Mouse (Mus musculus) splenic B cell, adult 2 months (primary cell): Measurements from ENCODE around the gene Slc2a4.
"Not testable (repeated sequence)": the region's sequence is repeated elsewhere in the genome, so short reads cannot be mapped to it uniquely, and the experiment has no call there.

Experiments
- DNase-seq: peaks from one replicate; pipeline ENCODE4 v3.0.0-alpha.2; 2011; ENCODE audit warnings: low read depth, low spot score
- H3K27me3 ChIP-seq: 2 replicates; pipeline ENCODE4 v1.6.1; 2012; ENCODE audit warnings: mild to moderate bottlenecking, low read length, moderate library complexity, mixed read lengths; ENCODE audit not compliant: control insufficient read depth, poor library complexity, insufficient read depth, severe bottlenecking
- H3K36me3 ChIP-seq: 2 replicates; pipeline ENCODE4 v1.6.1; 2012; ENCODE audit warnings: mild to moderate bottlenecking, low read length, moderate library complexity, mixed read lengths; ENCODE audit not compliant: control insufficient read depth, poor library complexity, insufficient read depth, severe bottlenecking

Gene Slc2a4

DNA sequence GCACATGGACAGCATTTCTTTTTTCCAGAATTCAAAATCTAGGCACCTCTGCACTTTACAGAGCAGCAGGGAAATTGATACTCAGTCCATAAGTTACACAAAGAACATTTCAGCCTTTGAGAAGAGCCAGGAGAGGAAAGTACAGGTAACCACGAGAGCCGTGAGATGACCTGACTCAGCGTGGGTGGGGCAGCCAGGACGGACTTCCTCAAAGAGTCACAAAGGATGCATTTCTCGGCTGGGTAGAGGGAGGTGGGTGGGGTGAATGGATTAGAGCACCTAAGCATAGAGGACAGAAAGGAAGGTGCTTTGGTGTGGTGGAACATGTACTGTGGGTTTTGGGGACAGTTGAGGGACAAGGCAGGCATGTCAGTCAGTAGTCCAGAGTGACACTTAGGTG is 13.9 kb upstream of the Slc2a4 start:
- peak; percentile 37 for DNase-seq
- H3K27me3 ChIP-seq, result no peaks in the 10 kb centered on the region; the same call in 1 of the 2 replicates
- no peaks in the 10 kb centered on the region for H3K36me3 ChIP-seq

DNA sequence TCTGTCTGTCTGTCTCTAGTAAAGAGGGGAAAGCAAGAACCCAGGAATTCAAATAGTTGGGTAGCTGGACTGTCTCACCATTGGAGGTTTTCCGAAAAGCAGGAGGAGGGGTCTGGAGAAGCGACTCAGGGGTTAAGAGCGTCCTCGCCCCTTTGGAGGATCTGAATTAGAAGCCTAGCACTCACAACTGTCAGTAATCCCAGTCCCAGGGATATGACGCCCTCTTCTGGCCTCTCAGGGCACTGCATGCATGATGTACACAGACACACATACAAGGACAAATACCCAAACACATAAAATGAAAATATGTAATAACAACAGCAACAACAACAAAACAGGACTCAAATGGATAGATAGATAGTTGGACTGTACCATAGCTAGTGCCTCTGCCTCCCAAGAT is 12.6 kb upstream of the Slc2a4 start:
- Histone ChIP-seq H3K27me3 (no peaks in the 10 kb centered on the region; the same call in 1 of the 2 replicates), H3K36me3 (no peaks in the 10 kb centered on the region)
- DNase-seq, result peak; percentile 39

DNA sequence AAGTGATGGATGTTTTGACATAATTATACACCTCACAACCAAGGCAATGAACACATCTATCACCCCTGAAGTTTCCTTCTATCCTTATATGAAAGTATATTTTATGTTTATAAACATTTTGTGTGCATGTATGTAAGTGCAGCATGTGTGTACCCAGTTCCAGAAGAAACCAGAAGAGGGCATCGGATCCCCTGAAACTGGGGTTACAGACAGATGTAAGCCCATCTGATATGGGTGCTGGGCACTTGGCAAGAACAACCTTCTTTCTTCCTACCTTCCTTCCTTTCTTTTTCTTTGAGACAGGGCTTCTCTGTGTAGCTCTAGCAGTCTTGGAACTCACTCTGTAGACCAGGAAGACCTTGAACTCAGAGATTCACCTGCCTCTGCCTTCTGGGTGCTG is 8.2 kb upstream of the Slc2a4 start:
- DNase-seq, result peak; percentile 48
- Histone ChIP-seq H3K36me3 (no peaks in the 10 kb centered on the region), H3K27me3 (no peaks in the 10 kb centered on the region)

DNA sequence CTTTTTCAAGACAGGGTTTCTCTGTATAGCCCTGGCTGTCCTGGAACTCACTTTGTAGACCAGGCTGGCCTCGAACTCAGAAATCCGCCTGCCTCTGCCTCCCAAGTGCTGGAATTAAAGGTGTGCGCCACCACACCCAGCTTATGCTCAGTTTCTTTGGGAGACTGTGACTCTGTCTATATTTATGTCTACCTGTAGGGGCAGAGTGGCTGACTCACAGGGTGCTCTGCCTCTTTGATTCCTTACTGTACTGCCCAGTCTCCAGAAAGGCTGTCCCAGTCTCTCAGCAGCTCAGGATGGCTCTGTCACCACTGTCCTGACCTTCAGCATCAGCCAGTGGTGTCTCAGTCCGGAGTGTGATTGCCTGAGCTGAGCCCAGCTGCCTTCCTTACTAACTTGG is 7.6 kb upstream of the Slc2a4 start:
- not testable (repeated sequence) for H3K27me3 ChIP-seq, H3K36me3 ChIP-seq, DNase-seq

DNA sequence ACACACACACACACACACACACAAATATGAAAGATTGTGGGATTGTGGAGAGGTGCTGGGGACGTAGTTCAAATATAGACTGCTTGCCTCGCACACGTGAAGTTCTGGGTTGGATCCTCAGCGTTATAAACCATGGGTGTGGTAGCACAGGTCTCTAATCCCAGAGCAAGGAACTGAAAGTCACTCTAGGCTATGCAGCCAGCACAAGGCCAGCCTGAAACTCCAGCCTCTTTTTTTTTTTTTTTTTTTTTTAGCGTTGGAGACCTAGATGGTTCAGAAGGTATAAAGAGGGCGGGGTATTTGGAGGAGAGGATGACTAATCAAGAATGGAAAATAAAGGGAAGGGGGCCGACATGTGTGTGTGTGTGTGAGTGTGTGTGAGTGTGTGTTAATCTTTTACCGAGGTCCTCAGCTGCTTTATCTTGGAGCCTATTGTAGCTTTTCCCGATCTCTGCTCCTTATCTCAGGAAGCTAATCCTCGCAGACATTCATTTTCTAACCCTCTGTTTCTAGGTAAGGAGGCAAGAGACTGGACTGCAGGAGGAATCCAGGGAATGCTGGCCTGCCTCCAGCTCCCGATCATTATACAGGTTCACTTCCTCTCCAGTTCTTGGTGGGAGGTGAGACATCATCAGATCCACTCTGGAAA is 5.4 kb upstream of the Slc2a4 start:
- DNase-seq, result no peak
- no peaks in the 10 kb centered on the region for H3K36me3 ChIP-seq
- no peaks in the 10 kb centered on the region for H3K27me3 ChIP-seq

DNA sequence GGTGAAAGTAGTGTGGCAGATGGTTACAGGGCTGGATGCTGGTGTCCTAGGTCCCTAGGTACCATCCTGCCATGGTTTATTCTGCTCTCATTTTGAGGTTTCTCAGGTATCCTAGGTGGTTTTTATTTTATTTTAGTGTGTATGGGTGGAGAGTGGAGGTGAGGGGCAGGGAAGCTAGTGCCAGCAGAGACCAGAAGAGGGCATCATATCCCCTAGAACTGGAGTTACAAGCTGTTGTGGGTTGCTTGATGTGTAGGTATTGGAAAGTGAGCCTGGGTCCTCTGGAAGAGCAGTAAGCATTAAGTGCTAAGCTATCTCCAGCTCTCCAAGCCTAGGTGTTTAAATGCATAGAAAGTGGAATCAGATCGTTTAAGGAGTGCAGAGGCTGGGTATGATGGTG is 4.3 kb upstream of the Slc2a4 start:
- no peaks in the 10 kb centered on the region for H3K36me3 ChIP-seq
- no peaks in the 10 kb centered on the region for H3K27me3 ChIP-seq
- DNase-seq, result peak; percentile 47

DNA sequence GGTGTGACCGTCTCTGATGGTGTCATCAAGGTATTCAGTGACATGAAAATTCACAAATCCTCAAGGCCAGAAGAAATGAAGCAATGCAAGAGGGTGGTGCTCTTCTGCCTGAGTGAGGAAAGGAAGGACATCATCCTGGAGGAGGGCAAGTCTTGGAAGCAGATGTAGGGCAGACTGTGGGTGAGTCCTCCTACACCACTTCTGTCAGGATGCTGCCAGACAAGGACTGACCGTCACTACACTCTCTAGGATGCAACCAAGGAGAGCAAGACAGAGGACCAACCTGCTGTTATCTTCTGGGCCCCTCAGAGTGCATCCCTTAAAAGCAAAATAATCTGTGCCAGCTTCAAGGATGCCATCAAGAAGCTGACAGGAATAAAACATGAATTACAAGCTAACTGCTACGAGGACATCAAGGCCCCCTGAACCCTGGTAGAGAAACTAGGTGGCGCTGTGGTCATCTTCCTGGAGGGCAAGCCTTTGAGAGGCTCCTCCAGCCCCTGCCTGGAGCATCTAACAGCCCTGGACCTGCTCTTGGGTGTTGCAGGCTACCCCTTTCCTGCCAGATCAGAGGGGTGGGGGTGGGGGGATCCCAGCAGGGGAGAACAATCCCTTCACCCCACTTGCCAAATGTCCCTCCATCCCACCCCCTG is 2.9 kb upstream of the Slc2a4 start:
- Histone ChIP-seq H3K36me3 (no peaks in the 10 kb centered on the region), H3K27me3 (no peaks in the 10 kb centered on the region)
- peak; percentile 59 for DNase-seq

DNA sequence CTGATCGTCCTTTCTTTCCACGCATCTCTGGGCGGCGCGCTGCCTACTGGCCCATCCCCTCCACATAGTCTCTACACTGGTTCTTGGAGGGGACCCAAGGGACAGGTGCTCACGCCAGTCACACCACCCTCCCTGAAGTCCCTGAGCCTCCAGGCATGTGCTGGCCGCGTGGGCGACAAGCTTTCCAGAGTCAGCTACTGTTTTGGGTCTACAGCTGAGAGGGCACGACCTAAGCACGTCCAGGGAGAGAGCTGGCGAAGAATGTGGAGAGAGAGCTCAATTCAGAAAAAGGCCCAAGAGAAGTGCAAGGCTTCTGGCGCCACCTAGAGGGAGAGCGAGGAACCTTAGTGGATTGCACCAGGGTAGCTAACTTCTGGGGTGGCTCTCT is 769 bp upstream of the Slc2a4 start:
- peak; percentile 92 for DNase-seq
- H3K36me3 ChIP-seq, result no peaks in the 10 kb centered on the region
- H3K27me3 ChIP-seq, result no peaks in the 10 kb centered on the region

DNA sequence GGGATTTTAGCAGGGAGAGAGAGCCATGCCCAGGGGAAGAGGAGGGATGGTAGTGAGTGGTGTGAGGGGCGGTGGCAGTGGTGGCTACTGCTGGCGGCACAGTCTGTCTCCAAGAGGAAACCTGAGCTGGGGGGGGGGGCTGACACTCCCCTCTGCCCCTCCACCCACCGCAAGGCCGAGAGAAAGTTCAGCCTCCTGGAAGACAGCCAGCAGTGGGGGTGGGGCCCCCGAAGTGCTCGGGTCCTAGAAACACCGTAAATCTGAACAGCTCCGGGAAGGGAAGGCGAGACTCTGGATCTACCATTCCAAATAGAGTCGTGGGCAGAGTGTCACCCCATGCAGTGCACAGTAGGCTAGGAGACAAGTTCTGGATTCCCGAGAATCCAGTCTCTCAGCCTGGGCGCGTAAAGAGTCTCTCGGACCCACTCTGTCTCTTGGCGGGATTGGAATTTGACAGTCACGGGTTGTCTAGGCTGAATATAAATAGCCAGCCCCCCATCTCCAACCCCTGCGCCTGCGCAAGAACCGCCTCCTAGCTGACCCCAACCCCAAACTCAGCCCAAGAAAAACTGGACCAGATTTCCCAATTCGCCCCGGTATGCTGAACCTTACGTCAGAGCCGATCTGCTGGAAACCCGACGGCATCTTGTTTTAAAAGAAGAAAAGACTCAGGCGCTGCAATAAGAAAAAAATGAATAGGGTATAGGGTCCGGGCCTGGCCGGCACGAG is 487 bp downstream of the Slc2a4 start:
- no peaks in the 10 kb centered on the region for H3K27me3 ChIP-seq
- no peak for DNase-seq
- H3K36me3 ChIP-seq, result no peaks in the 10 kb centered on the region

DNA sequence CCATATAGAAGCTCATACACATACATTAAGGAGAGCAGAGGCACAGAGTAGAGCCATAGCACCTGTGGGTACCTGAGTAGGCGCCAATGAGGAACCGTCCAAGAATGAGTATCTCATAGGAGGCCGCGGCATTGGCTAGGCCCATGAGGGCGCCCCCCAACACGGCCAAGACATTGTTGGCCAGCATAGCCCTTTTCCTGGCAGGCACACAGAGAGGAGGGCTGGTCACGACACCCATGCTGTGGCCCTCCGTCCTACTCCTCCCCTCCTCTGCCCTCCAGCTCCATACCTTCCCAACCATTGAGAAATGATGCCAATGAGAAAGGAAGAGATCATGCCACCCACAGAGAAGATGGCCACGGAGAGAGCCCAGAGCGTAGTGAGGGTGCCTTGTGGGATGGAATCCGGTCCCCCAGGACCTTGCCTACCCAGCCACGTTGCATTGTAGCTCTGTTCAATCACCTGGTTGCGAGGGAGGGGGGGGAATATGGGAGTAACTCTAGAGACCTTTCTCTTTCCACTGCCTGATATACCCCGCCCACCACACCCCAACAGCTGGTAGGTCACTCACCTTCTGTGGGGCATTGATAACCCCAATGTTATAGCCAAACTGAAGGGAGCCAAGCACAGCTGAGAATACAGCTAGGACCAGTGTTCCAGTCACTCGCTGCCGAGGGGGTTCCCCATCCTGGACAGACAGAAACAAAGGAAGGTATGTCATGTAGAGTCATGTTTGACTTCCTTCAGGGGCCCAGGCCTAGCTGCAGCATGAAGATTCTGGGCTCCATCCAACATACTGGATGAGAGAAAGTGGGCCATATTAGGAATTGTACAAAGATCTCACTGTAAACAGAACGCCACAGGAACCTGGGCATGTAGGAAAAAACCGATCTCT is 1.7 kb downstream of the Slc2a4 start:
- DNase-seq, result no peak
- H3K27me3 ChIP-seq, result no peaks in the 10 kb centered on the region
- no peaks in the 10 kb centered on the region for H3K36me3 ChIP-seq

DNA sequence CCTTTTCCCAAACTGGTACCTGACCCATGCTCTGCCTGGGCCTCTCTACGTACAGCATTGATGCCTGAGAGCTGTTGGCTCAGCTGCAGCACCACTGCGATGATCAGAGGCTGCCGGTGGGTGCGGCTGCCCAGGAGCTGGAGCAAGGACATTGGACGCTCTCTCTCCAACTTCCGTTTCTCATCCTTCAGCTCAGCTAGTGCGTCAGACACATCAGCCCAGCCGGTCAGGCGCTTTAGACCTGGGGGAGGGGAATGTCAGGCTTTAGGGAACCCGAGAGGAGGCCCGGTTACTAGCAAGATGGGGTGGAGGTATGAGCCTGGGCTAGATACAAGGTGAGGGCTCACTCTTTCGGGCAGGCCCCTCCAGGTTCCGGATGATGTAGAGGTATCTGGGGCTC is 2.8 kb downstream of the Slc2a4 start:
- Histone ChIP-seq H3K27me3 (no peaks in the 10 kb centered on the region), H3K36me3 (no peaks in the 10 kb centered on the region)
- DNase-seq, result no peak

DNA sequence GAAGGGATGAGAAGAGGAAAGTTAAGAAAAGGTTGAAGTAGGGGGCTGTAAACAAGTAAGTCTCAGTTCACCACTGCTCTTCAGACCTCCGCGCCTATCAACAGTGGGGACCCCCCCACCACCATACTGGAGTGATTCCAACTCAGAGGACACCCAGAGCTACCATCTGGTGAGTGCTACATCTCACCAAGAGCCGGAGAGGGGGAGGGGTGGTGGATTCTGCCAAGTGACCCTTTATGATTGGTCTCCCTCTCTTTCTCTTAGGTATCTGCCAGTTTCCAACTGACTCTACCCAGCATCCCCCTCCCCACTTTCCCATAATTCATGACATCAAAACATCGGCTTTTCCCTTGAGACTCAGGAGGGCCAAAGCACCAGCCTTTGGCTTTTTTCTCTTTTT is 7.0 kb downstream of the Slc2a4 start:
- peaks cover 3% of the 10 kb centered on the region for H3K27me3 ChIP-seq
- no peak for DNase-seq
- no peaks in the 10 kb centered on the region for H3K36me3 ChIP-seq

DNA sequence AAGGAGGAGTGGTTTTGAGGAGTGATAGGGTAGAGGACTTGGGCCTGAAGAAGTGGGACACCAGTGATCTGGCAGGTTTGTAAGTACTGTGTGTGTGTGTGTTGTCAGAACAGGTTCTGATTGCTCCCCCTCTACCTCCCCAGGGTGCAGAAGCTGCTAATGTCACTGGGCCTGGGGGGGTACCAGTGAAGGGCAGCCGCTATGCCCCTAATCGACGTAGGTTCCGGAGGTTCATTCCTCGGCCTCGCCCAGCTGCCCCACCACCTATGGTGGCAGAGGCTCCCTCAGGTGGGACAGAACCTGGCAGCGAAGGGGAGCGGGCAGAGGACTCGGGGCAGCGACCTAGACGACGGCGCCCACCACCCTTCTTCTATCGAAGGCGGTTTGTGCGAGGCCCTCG is 8.3 kb downstream of the Slc2a4 start:
- Histone ChIP-seq H3K36me3 (no peaks in the 10 kb centered on the region), H3K27me3 (peaks cover 3% of the 10 kb centered on the region)
- DNase-seq, result no peak

DNA sequence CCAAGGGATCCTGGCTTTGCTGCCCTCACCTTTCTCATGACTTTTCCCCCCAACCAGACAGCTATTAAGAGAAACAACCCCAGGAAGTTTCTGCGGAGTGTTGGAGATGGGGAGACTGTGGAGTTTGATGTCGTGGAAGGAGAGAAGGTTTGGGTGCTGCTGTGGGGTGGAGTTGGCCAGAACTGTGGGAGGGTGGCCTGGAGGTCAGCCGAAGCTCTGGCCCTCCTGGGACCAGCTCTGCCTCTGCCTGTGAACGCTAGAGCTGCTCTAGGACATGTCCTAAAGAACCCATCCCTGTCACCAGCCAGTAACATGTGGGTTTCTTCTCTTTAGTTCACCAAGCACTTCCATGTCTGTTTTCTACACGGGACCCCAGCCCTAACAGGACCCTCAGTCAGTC is 8.8 kb downstream of the Slc2a4 start:
- Histone ChIP-seq H3K27me3 (peaks cover 3% of the 10 kb centered on the region), H3K36me3 (no peaks in the 10 kb centered on the region)
- DNase-seq, result no peak
